Mouse (Mus musculus) midbrain, embryonic 15.5 days (tissue): ENCODE results near the gene Igsf3. TPM values are rescaled to one million over a fixed set of nuclear protein-coding genes. Genes with fewer than 3 reads are reported as not detected.

ENCODE experiments used
- ATAC-seq: fragments of 200-750 bp; cut with Nextera tagmentation; replicated peaks from 2 replicates; pipeline ENCODE4 v1.8.0; 2017; ENCODE audit warnings: moderate TSS enrichment
- H3K27ac ChIP-seq: fragments of 300-500 bp; sonication (generic); 2 replicates; pipeline ENCODE4 v1.5.1; 2015; ENCODE audit warnings: mild to moderate bottlenecking, inconsistent platforms
- H3K27me3 ChIP-seq: fragments of 300-500 bp; sonication (generic); replicated peaks from 2 replicates; pipeline ENCODE4 v1.6.1; 2015; ENCODE audit warnings: inconsistent platforms
- H3K36me3 ChIP-seq: fragments of 300-500 bp; sonication (generic); replicated peaks from 2 replicates; pipeline ENCODE4 v1.6.1; 2015; ENCODE audit warnings: inconsistent platforms
- H3K4me1 ChIP-seq: fragments of 300-500 bp; sonication (generic); 2 replicates; pipeline ENCODE4 v1.6.1; 2015; ENCODE audit warnings: inconsistent platforms
- H3K4me2 ChIP-seq: fragments of 300-500 bp; sonication (generic); 2 replicates; pipeline ENCODE4 v1.6.1; 2015; ENCODE audit warnings: inconsistent platforms, mild to moderate bottlenecking, moderate library complexity
- H3K4me3 ChIP-seq: fragments of 300-500 bp; sonication (generic); 2 replicates; pipeline ENCODE4 v1.5.1; 2015; ENCODE audit warnings: mild to moderate bottlenecking, inconsistent platforms
- H3K9ac ChIP-seq: fragments of 300-500 bp; sonication (generic); 2 replicates; pipeline ENCODE4 v1.6.1; 2015; ENCODE audit warnings: mild to moderate bottlenecking, inconsistent platforms
- H3K9me3 ChIP-seq: fragments of 300-500 bp; sonication (generic); 2 replicates; pipeline ENCODE4 v1.6.1; 2016; ENCODE audit warnings: inconsistent platforms
- WGBS: fragments of 180-500 bp; shearing (Covaris S2); methylation state at CpG from one replicate; pipeline ENCODE4 v1.1.7; 2015; ENCODE audit warnings: mixed read lengths; 5-methylcytosine and 5-hydroxymethylcytosine counted together
- polyA plus RNA-seq: library from polyadenylated mRNA; unstranded; fragments of >200 nt; fragmentation: Nextera tagmentation; extraction: Ambion mirVana; gene quantifications from 2 replicates; pipeline ENCODE4 v1.2.1, GENCODE M21; 2015

Igsf3 gene
- polyA plus RNA-seq, 1 experiment from 2014 or later, result 104 TPM

GRCm38 (mm10) chr3:101396726-101397263, 19.9 kb downstream of the Igsf3 start:
- Histone ChIP-seq H3K9me3 (no peaks in the 10 kb centered on the region), H3K27me3 (no peaks in the 10 kb centered on the region), H3K27ac (no peak overlapping the region), H3K4me2 (no peak overlapping the region), H3K4me3 (no peak overlapping the region), H3K36me3 (no peaks in the 10 kb centered on the region), H3K9ac (no peak overlapping the region), H3K4me1 (peaks cover 64% of the 10 kb centered on the region)
- ATAC-seq, result no peak
- 64% methylated on average over 13 of the region's 13 CpGs for WGBS

GRCm38 (mm10) chr3:101397422-101397821, 20.5 kb downstream of the Igsf3 start:
- Histone ChIP-seq H3K4me2 (no peak overlapping the region), H3K4me1 (peaks cover 64% of the 10 kb centered on the region), H3K9me3 (no peaks in the 10 kb centered on the region), H3K9ac (no peak overlapping the region), H3K27ac (no peak overlapping the region), H3K36me3 (no peaks in the 10 kb centered on the region), H3K4me3 (no peak overlapping the region), H3K27me3 (no peaks in the 10 kb centered on the region)
- WGBS, result 79% methylated on average over 4 of the region's 4 CpGs
- no peak for ATAC-seq

- WGBS, result 44% methylated on average over 12 of the region's 12 CpGs
- H3K9me3 ChIP-seq, result no peaks in the 10 kb centered on the region
- H3K27ac ChIP-seq, result no peak overlapping the region; the same call in 1 of the 2 replicates
- H3K4me3 ChIP-seq, result no peak overlapping the region
- ATAC-seq, result no peak
- H3K27me3 ChIP-seq, result no peaks in the 10 kb centered on the region
- H3K9ac ChIP-seq, result no peak overlapping the region
- no peaks in the 10 kb centered on the region for H3K36me3 ChIP-seq
- H3K4me2 ChIP-seq, result no peak overlapping the region
- H3K4me1 ChIP-seq, result peaks cover 59% of the 10 kb centered on the region
Observed at GRCm38 (mm10) chr3:101398071-101398786, 21.3 kb downstream of the Igsf3 start.

- Histone ChIP-seq H3K36me3 (no peaks in the 10 kb centered on the region), H3K4me2 (no peak overlapping the region), H3K4me1 (peaks cover 55% of the 10 kb centered on the region), H3K9ac (no peak overlapping the region), H3K27ac (no peak overlapping the region), H3K27me3 (no peaks in the 10 kb centered on the region), H3K4me3 (no peak overlapping the region), H3K9me3 (no peaks in the 10 kb centered on the region)
- no peak for ATAC-seq
- WGBS, result 69% methylated on average over 2 of the region's 2 CpGs
Observed at GRCm38 (mm10) chr3:101398877-101399276, 22.0 kb downstream of the Igsf3 start.

- Histone ChIP-seq H3K9ac (no peak overlapping the region), H3K27me3 (no peaks in the 10 kb centered on the region), H3K4me3 (no peak overlapping the region), H3K4me1 (peaks cover 42% of the 10 kb centered on the region), H3K36me3 (no peaks in the 10 kb centered on the region), H3K9me3 (no peaks in the 10 kb centered on the region), H3K27ac (no peak overlapping the region), H3K4me2 (no peak overlapping the region)
- no peak for ATAC-seq
- WGBS, result 60% methylated on average over 5 of the region's 5 CpGs
Observed at GRCm38 (mm10) chr3:101401501-101401900, 24.6 kb downstream of the Igsf3 start.

- Histone ChIP-seq H3K4me3 (no peak overlapping the region), H3K4me1 (peaks cover 34% of the 10 kb centered on the region), H3K4me2 (no peak overlapping the region), H3K27ac (peak overlapping the region; percentile 38; the same call in 1 of the 2 replicates), H3K27me3 (no peaks in the 10 kb centered on the region), H3K9me3 (no peaks in the 10 kb centered on the region), H3K36me3 (no peaks in the 10 kb centered on the region), H3K9ac (no peak overlapping the region)
- ATAC-seq, result peak; percentile 56
- 57% methylated on average over 13 of the region's 13 CpGs for WGBS
Observed at GRCm38 (mm10) chr3:101404620-101405415, 27.9 kb downstream of the Igsf3 start.

- no peak overlapping the region for H3K4me2 ChIP-seq
- peaks cover 40% of the 10 kb centered on the region for H3K4me1 ChIP-seq
- 0 out of 2 replicates have a peak, but pooled peaks have one; percentile 12 for ATAC-seq
- 72% methylated on average over 10 of the region's 10 CpGs for WGBS
- H3K36me3 ChIP-seq, result no peaks in the 10 kb centered on the region
- no peak overlapping the region for H3K9ac ChIP-seq
- H3K27ac ChIP-seq, result peak overlapping the region; percentile 38; the same call in 1 of the 2 replicates
- H3K9me3 ChIP-seq, result no peaks in the 10 kb centered on the region
- H3K4me3 ChIP-seq, result no peak overlapping the region
- no peaks in the 10 kb centered on the region for H3K27me3 ChIP-seq
Observed at GRCm38 (mm10) chr3:101405495-101405894, 28.6 kb downstream of the Igsf3 start.

GRCm38 (mm10) chr3:101406097-101406496, 29.2 kb downstream of the Igsf3 start:
- no peak overlapping the region for H3K4me3 ChIP-seq
- no peak overlapping the region for H3K27ac ChIP-seq
- ATAC-seq, result no peak
- peaks cover 46% of the 10 kb centered on the region for H3K4me1 ChIP-seq
- H3K36me3 ChIP-seq, result no peaks in the 10 kb centered on the region
- H3K9ac ChIP-seq, result no peak overlapping the region
- no peaks in the 10 kb centered on the region for H3K9me3 ChIP-seq
- WGBS, result 82% methylated on average over 3 of the region's 3 CpGs
- no peak overlapping the region for H3K4me2 ChIP-seq
- H3K27me3 ChIP-seq, result no peaks in the 10 kb centered on the region

GRCm38 (mm10) chr3:101407568-101407967, 30.7 kb downstream of the Igsf3 start:
- Histone ChIP-seq H3K4me2 (no peak overlapping the region), H3K36me3 (no peaks in the 10 kb centered on the region), H3K9ac (no peak overlapping the region), H3K9me3 (no peaks in the 10 kb centered on the region), H3K4me1 (peaks cover 46% of the 10 kb centered on the region), H3K4me3 (no peak overlapping the region), H3K27ac (no peak overlapping the region), H3K27me3 (no peaks in the 10 kb centered on the region)
- 81% methylated on average over 8 of the region's 8 CpGs for WGBS
- no peak for ATAC-seq

- H3K27me3 ChIP-seq, result no peaks in the 10 kb centered on the region
- no peaks in the 10 kb centered on the region for H3K36me3 ChIP-seq
- peak overlapping the region; percentile 23; the same call in 1 of the 2 replicates for H3K27ac ChIP-seq
- peaks cover 43% of the 10 kb centered on the region for H3K4me1 ChIP-seq
- no peak for ATAC-seq
- no peak overlapping the region for H3K4me3 ChIP-seq
- H3K4me2 ChIP-seq, result no peak overlapping the region
- WGBS, result 42% methylated on average over 20 of the region's 20 CpGs
- H3K9ac ChIP-seq, result no peak overlapping the region
- no peaks in the 10 kb centered on the region for H3K9me3 ChIP-seq
Observed at GRCm38 (mm10) chr3:101408953-101409750, 32.3 kb downstream of the Igsf3 start.

GRCm38 (mm10) chr3:101410202-101410601, 33.3 kb downstream of the Igsf3 start:
- Histone ChIP-seq H3K36me3 (no peaks in the 10 kb centered on the region), H3K4me3 (no peak overlapping the region), H3K27ac (no peak overlapping the region), H3K4me2 (no peak overlapping the region), H3K4me1 (peaks cover 34% of the 10 kb centered on the region), H3K27me3 (no peaks in the 10 kb centered on the region), H3K9me3 (no peaks in the 10 kb centered on the region), H3K9ac (no peak overlapping the region)
- 22% methylated on average over 2 of the region's 2 CpGs for WGBS
- ATAC-seq, result no peak

- no peak for ATAC-seq
- H3K9ac ChIP-seq, result no peak overlapping the region
Observed at GRCm38 (mm10) chr3:101410745-101411144, 33.9 kb downstream of the Igsf3 start.

More at GRCm38 (mm10) chr3:101410745-101411144, 33.9 kb downstream of the Igsf3 start:
- H3K4me2 ChIP-seq, result no peak overlapping the region
- peaks cover 34% of the 10 kb centered on the region for H3K4me1 ChIP-seq
- WGBS, result 40% methylated on average over 3 of the region's 3 CpGs
- H3K9me3 ChIP-seq, result no peaks in the 10 kb centered on the region
- no peaks in the 10 kb centered on the region for H3K36me3 ChIP-seq
- H3K27ac ChIP-seq, result no peak overlapping the region
- no peak overlapping the region for H3K4me3 ChIP-seq
- H3K27me3 ChIP-seq, result no peaks in the 10 kb centered on the region
